Mouse (Mus musculus) liver, adult 2 months (tissue): ENCODE measurements around the gene Olfr1438-ps1.

Experiments
- CTCF ChIP-seq: fragments of 200-500 bp; IDR thresholded peaks from 2 replicates; pipeline ENCODE4 v1.5.1; 2011; ENCODE audit warnings: low read depth, low read length, control low read depth
- POLR2A ChIP-seq: fragments of 200-500 bp; IDR thresholded peaks from 2 replicates; pipeline ENCODE4 v1.6.1; 2011; ENCODE audit warnings: low read length, control low read depth; ENCODE audit not compliant: insufficient read depth; ENCODE audit errors: extremely low read depth

GRCm38 (mm10) chr19:12373004-12373403, 37.3 kb upstream of the Olfr1438-ps1 start:
- no peak for TF ChIP-seq CTCF
- TF ChIP-seq POLR2A = no peak
